Mouse (Mus musculus): ENCODE results near the gene Shkbp1. TPM values are rescaled to one million over a fixed set of nuclear protein-coding genes. Genes with fewer than 3 reads are reported as not detected.

Gene Shkbp1
- polyA plus RNA-seq, 1 experiment from 2014 or later, result 34.1 TPM

DNA sequence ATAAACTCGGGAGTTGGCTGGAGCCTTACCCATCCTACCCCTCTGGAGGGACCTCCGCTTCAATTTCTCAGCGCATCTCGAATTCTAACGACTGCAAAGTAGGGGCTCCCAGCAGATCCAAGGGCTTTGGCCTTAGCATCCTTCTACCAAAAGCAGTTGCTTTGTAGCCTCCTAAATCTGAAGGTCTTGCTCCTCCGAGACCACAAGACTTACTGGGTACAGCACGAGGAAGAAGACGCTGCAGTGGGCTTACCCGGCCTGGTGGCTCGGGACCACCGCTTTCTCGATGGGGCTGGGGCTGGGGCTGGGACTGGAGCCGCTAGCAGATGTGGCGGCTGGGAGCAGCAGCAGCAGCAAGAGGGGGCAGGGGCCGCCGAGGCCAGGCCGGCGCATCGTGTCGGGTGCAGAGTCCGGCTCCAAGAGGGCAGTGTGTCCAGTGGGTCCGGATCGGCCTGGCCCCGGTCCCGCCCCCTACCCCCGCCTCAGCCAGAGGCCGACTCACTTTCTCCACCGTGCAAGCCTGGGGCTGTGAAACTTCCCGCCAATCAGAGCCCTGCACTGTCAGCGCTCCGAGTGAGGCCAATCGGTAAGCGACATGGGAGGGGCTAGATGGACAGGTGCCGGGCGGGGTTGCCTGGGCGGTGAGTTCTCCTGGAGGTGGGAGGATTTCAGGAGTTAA is 18.5 kb downstream of the Shkbp1 start, which contains the start of gene Ltbp4:
Ltbp4 (minus strand) TSS at position 518 of the 679 bp plus-strand sequence.
- WGBS, result under 1% methylated on average over 36 of the region's 36 CpGs
- H3K27me3 ChIP-seq (ENCODE audit: insufficient read depth, low read length), result peaks cover 8% of the 10 kb centered on the region
- H3K4me3 ChIP-seq (replicated peaks; ENCODE audit: low read depth, low read length), result peak within 1 kb of the TSS; percentile 27
- DNase-seq (ENCODE audit: low spot score) (peak; percentile 56), ATAC-seq (replicated peaks; ENCODE audit: low FRiP score, low read depth) (peak; percentile 75)
- H3K9ac ChIP-seq (ENCODE audit: low read depth, low read length), result no peak within 1 kb of the TSS
- peak within 1 kb of the TSS; percentile 56 for H3K4me2 ChIP-seq (ENCODE audit: low read length)
- H3K27ac ChIP-seq, result no peak within 1 kb of the TSS
- peaks cover 12% of the 10 kb centered on the region for H3K4me1 ChIP-seq (replicated peaks; ENCODE audit: insufficient read depth, low read length)
- TF ChIP-seq CTCF (IDR thresholded peaks at IDR 0.05; ENCODE audit: low read depth), result no peak
- H3K9me3 ChIP-seq (replicated peaks; ENCODE audit: low read length), result no peaks in the 10 kb centered on the region
- no peaks in the 10 kb centered on the region for H3K36me3 ChIP-seq (ENCODE audit: insufficient read depth, low read length)

DNA sequence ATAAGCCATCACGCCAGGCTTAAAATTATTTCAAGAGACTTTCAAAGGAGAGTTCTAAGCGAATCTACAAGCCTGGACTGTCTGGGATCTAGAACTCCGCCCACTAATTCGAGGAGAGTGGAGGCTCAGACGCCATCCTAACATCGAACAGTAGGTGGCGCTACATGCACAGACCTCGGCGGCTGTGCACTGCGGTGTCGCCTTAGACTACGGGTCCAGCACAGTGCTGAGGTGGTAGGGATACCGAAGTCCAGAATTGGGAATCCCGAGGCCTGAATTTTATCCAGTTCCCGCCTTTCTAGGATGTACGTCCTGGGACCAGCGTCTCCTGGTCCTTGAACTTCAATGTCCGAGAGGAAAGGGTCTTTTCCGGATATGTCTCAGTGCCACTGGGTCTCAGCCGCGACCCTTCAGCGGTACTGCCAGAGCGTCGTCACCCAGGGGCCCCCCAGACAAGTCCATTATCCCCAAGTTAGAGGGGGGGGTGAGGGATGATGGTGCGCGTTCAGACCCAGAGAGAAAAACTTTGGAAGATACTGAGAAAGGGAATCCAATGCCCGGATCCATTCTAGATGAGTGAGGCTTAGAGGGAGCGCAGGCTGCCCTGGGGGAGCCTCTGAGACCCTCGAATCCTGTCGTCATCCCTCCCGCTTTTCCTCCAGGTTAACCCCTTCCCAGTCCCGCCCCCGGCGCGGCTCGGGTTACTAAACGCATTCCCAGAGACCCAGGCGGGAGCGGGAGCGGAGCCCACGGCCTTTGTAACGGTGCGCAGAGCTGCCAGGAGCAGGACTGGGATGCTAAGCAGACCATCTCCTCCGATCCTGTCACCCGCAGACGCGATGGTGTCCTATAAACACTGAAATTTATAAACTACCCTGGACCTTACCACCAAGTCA is 19.6 kb downstream of the Shkbp1 start:
- peaks cover 8% of the 10 kb centered on the region for H3K27me3 ChIP-seq (ENCODE audit: insufficient read depth, low read length)
- DNase-seq (ENCODE audit: low spot score) (peak; percentile 95), ATAC-seq (replicated peaks; ENCODE audit: low FRiP score, low read depth) (peak; percentile 73; the same call in 1 of the 2 replicates)
- H3K36me3 ChIP-seq (ENCODE audit: insufficient read depth, low read length), result no peaks in the 10 kb centered on the region
- WGBS, result under 1% methylated on average over 47 of the region's 47 CpGs
- peak; percentile 97 for TF ChIP-seq CTCF (IDR thresholded peaks at IDR 0.05; ENCODE audit: low read depth)
- no peak overlapping the region for H3K9ac ChIP-seq (ENCODE audit: low read depth, low read length)
- H3K4me2 ChIP-seq (ENCODE audit: low read length), result peak overlapping the region; percentile 56
- H3K9me3 ChIP-seq (replicated peaks; ENCODE audit: low read length), result no peaks in the 10 kb centered on the region
- peaks cover 12% of the 10 kb centered on the region for H3K4me1 ChIP-seq (replicated peaks; ENCODE audit: insufficient read depth, low read length)
- no peak overlapping the region for H3K27ac ChIP-seq
- H3K4me3 ChIP-seq (replicated peaks; ENCODE audit: low read depth, low read length), result peak overlapping the region; percentile 20

DNA sequence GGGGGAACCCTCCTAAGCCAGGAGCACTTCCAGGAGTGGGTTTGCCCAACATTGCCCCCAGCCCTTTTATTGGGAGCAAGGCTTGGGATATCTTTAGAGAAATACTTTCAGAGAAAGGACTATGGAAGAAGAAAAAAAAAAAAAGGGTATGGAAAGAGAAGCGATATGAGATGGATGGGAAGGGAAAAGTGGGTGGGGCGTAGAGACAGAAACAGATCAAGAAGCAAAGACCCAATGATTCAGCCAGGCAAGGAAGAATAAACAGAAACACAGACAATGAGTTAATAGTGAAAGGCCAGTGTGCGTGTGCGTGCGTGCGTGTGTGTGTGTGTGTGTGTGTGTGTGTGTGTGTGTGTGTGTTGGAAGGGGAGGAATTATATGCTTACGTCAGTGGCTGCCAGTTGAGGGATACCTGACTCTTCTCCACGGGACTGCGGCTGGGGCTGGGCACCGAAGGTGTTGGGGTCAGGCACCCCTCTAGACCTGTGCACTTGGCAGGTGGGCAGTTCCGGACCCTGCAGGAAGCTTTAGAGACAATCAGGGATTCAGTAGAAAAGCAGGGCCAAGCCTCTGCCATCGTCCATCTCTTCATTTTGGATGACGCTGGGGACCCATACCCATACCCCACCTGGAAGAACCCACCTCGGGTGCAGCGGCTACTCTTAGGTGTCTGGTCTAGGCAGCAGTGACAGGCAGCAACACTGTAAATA is 20.7 kb downstream of the Shkbp1 start:
- ATAC-seq (replicated peaks; ENCODE audit: low FRiP score, low read depth) (no peak), DNase-seq (ENCODE audit: low spot score) (no peak)
- no peak for TF ChIP-seq CTCF (IDR thresholded peaks at IDR 0.05; ENCODE audit: low read depth)
- WGBS, result 56% methylated on average over 15 of the region's 15 CpGs
- Histone ChIP-seq H3K27ac (no peak overlapping the region), H3K9ac (ENCODE audit: low read depth, low read length) (no peak overlapping the region), H3K27me3 (ENCODE audit: insufficient read depth, low read length) (peaks cover 8% of the 10 kb centered on the region), H3K4me3 (replicated peaks; ENCODE audit: low read depth, low read length) (no peak overlapping the region), H3K4me1 (replicated peaks; ENCODE audit: insufficient read depth, low read length) (peaks cover 12% of the 10 kb centered on the region), H3K36me3 (ENCODE audit: insufficient read depth, low read length) (no peaks in the 10 kb centered on the region), H3K9me3 (replicated peaks; ENCODE audit: low read length) (no peaks in the 10 kb centered on the region), H3K4me2 (ENCODE audit: low read length) (no peak overlapping the region)

DNA sequence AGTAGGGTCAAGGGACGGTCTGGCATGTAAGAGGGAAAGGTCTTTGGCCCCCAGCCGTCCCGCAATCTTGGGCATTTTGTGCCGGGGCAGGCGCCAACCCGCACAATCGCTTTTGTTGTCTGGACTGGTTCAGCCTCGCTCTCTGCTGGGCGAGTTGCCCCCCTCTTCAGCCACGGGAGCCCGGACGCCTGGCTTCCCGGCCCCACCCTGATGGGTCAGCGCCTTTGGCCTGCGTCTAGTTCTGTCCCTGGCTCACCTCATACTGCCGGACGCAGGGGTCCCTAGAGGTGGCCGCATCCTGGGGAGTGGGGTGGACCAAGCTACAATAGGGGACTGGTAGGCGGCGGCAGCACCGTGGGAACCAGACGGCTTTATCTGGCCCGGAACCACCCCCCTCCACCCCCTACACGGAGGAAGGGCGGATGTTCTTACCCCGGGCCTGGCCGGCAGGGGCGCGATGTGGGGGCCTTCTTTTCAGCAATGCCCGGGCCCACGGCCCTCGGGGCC is 21.4 kb downstream of the Shkbp1 start:
- no peak for TF ChIP-seq CTCF (IDR thresholded peaks at IDR 0.05; ENCODE audit: low read depth)
- Histone ChIP-seq H3K4me3 (replicated peaks; ENCODE audit: low read depth, low read length) (0 out of 2 replicates have a peak overlapping the region, but pooled peaks have one; percentile 9), H3K4me2 (ENCODE audit: low read length) (peak overlapping the region; percentile 89), H3K27ac (no peak overlapping the region), H3K27me3 (ENCODE audit: insufficient read depth, low read length) (peaks cover 8% of the 10 kb centered on the region), H3K4me1 (replicated peaks; ENCODE audit: insufficient read depth, low read length) (peaks cover 16% of the 10 kb centered on the region), H3K36me3 (ENCODE audit: insufficient read depth, low read length) (no peaks in the 10 kb centered on the region), H3K9ac (ENCODE audit: low read depth, low read length) (0 out of 2 replicates have a peak overlapping the region, but pooled peaks have one; percentile 31), H3K9me3 (replicated peaks; ENCODE audit: low read length) (no peaks in the 10 kb centered on the region)
- DNase-seq (ENCODE audit: low spot score), result no peak
- ATAC-seq (replicated peaks; ENCODE audit: low FRiP score, low read depth), result no peak
- WGBS, result 6% methylated on average over 31 of the region's 32 CpGs

DNA sequence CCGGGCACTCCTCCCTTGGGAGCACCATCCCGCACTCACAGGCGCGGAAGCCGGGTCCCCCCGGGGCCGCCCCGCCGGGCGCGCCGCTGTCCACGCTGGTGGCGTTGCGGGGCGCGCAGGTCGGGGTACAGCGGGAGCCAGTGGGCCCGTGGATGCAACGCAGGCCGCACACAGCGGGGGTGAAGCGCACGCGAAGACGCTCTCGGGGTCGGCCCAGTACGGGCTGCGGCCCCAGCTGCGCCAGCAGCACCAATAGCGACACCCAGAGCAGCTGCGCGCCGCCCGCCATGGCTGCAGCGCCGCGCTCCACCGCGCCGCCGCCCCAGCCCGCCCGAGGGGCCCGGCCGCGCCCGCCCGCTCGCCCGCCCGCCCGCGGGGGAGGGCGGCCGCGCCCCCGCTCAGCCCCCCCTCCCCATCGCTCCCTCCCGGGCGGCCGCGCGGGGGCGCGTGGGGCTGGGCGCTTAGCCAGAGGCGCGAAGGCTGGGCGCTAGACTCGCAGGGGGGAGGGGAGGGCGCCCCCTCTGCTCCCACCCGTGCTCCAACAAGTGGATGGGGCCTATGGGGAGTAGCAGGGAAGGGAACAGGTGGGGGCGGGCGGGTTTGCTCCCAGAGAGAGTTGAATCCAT is 22.4 kb downstream of the Shkbp1 start:
- Histone ChIP-seq H3K36me3 (ENCODE audit: insufficient read depth, low read length) (no peaks in the 10 kb centered on the region), H3K27ac (peak overlapping the region; percentile 94; the same call in 1 of the 2 replicates), H3K9ac (ENCODE audit: low read depth, low read length) (peak overlapping the region; percentile 59), H3K4me3 (replicated peaks; ENCODE audit: low read depth, low read length) (peak overlapping the region; percentile 59), H3K4me2 (ENCODE audit: low read length) (peak overlapping the region; percentile 89), H3K9me3 (replicated peaks; ENCODE audit: low read length) (no peaks in the 10 kb centered on the region), H3K27me3 (ENCODE audit: insufficient read depth, low read length) (peaks cover 8% of the 10 kb centered on the region), H3K4me1 (replicated peaks; ENCODE audit: insufficient read depth, low read length) (peaks cover 18% of the 10 kb centered on the region)
- ATAC-seq (replicated peaks; ENCODE audit: low FRiP score, low read depth), result no peak
- DNase-seq (ENCODE audit: low spot score), result no peak
- under 1% methylated on average over 42 of the region's 77 CpGs for WGBS
- no peak for TF ChIP-seq CTCF (IDR thresholded peaks at IDR 0.05; ENCODE audit: low read depth)
